ENCODE assay signal across 26 mouse cellular contexts in genomic region chr17:78295979-78296378, GRCm38 (mm10).
DNase-seq lines count a peak whose midpoint lies in the region; ATAC-seq and TF ChIP-seq lines count a peak whose summit lies in the region.
"Had no signal": no experiment of that assay in that cellular context is flagged by ENCODE, and none has a peak within 500 bp of the region (broad histone marks: within the 10 kb centered on the region; RNA-seq: fewer than 3 reads in every experiment).

No protein-coding gene starts in this region.

- H3K9me3 ChIP-seq in kidney, postnatal 0 days (replicated peaks; ENCODE audit: low read length), result no peaks in the 10 kb centered on the region
- H3K9me3 ChIP-seq: embryonic facial prominence, embryonic 13.5 days; embryonic facial prominence, embryonic 15.5 days; forebrain, embryonic 10.5 days; forebrain, embryonic 12.5 days had no signal

- no peak overlapping the region for H3K4me3 ChIP-seq in kidney, postnatal 0 days (replicated peaks; ENCODE audit: low read depth, low read length)
- no peak overlapping the region for H3K4me3 ChIP-seq in C2C12 (ENCODE audit: insufficient read depth, poor library complexity, severe bottlenecking)
- no peak overlapping the region for H3K4me3 ChIP-seq in myocyte
- H3K4me3 ChIP-seq: embryonic facial prominence, embryonic 13.5 days; embryonic facial prominence, embryonic 15.5 days; erythroblast, embryonic 14.5 days; forebrain, embryonic 10.5 days; forebrain, embryonic 12.5 days had no signal

- no peak overlapping the region for H3K4me2 ChIP-seq in kidney, postnatal 0 days (ENCODE audit: low read length)
- no peak overlapping the region for H3K4me2 ChIP-seq in myocyte (ENCODE audit: low read depth)
- H3K4me2 ChIP-seq: embryonic facial prominence, embryonic 13.5 days; embryonic facial prominence, embryonic 15.5 days; forebrain, embryonic 12.5 days had no signal

- H3K79me3 ChIP-seq in C2C12 (ENCODE audit: low read depth), result no peaks in the 10 kb centered on the region

- 57% methylated on average over 7 of the region's 7 CpGs for WGBS in kidney, postnatal 0 days

- no peak overlapping the region for H3K9ac ChIP-seq in kidney, postnatal 0 days (ENCODE audit: low read depth, low read length)
- H3K9ac ChIP-seq: embryonic facial prominence, embryonic 13.5 days; embryonic facial prominence, embryonic 15.5 days; forebrain, embryonic 12.5 days had no signal

- no peaks in the 10 kb centered on the region for H3K4me1 ChIP-seq in kidney, postnatal 0 days (replicated peaks; ENCODE audit: insufficient read depth, low read length)
- H3K4me1 ChIP-seq: forebrain, embryonic 12.5 days had no signal

- no peaks in the 10 kb centered on the region for H3K27me3 ChIP-seq in kidney, postnatal 0 days (ENCODE audit: insufficient read depth, low read length)
- no peaks in the 10 kb centered on the region for H3K27me3 ChIP-seq in C2C12 (ENCODE audit: control insufficient read depth, insufficient read depth, insufficient read length)
- no peaks in the 10 kb centered on the region for H3K27me3 ChIP-seq in myocyte (ENCODE audit: control insufficient read depth, insufficient read depth, insufficient read length)
- H3K27me3 ChIP-seq: embryonic facial prominence, embryonic 13.5 days; embryonic facial prominence, embryonic 15.5 days; forebrain, embryonic 12.5 days; Patski had no signal

- TF ChIP-seq CTCF in kidney, postnatal 0 days (IDR thresholded peaks at IDR 0.05; ENCODE audit: low read depth), result no peak
- no peak for TF ChIP-seq CTCF in C2C12 (IDR thresholded peaks at IDR 0.05; ENCODE audit: control insufficient read depth, insufficient read depth, insufficient read length)

- H3K79me2 ChIP-seq in C2C12 (ENCODE audit: control insufficient read depth, insufficient read depth) (no peaks in the 10 kb centered on the region), myocyte (ENCODE audit: control insufficient read depth, insufficient read depth) (no peaks in the 10 kb centered on the region)

- ATAC-seq in frontal cortex, adult (ENCODE audit: low TSS enrichment), result peak; percentile 27; the same call in 1 of the 2 replicates
- no peak for ATAC-seq in kidney, postnatal 0 days (replicated peaks; ENCODE audit: low FRiP score, low read depth)
- ATAC-seq: activated CD4-positive, CD25-positive, alpha-beta regulatory T cell, adult 4 months; forebrain, embryonic 14.5 days; forebrain, embryonic 16.5 days; Patski had no signal

- no peaks in the 10 kb centered on the region for H3K36me3 ChIP-seq in kidney, postnatal 0 days (ENCODE audit: insufficient read depth, low read length)
- H3K36me3 ChIP-seq in C2C12 (ENCODE audit: control insufficient read depth, insufficient read depth) (peaks cover 3% of the 10 kb centered on the region), myocyte (ENCODE audit: control insufficient read depth, insufficient read depth) (no peaks in the 10 kb centered on the region)
- H3K36me3 ChIP-seq: embryonic facial prominence, embryonic 15.5 days; forebrain, embryonic 10.5 days; forebrain, embryonic 12.5 days had no signal

- no peak overlapping the region for H3K27ac ChIP-seq in kidney, postnatal 0 days
- H3K27ac ChIP-seq: embryonic facial prominence, embryonic 13.5 days; embryonic facial prominence, embryonic 15.5 days; forebrain, embryonic 10.5 days; forebrain, embryonic 12.5 days had no signal

- no peak for TF ChIP-seq POLR2A in myocyte (IDR thresholded peaks at IDR 0.05; ENCODE audit: insufficient read length, low read depth)

- DNase-seq in frontal cortex, postnatal 10 days (ENCODE audit: low spot score in 2 of 2), result no peak
- peak; percentile 33 for DNase-seq in kidney, postnatal 0 days (ENCODE audit: low spot score)
- DNase-seq in kidney, adult 18-20 months, result no peak
- no peak for DNase-seq in embryo, embryonic 9.5 days (ENCODE audit: extremely low spot score)
- DNase-seq in cerebellum, postnatal 36 days, result no peak
- DNase-seq: adrenal gland, adult 8-10 months; adrenal gland, postnatal 14 days; adrenal gland, postnatal 36 days; B cell, adult 2 months; cerebellum, adult 11 months; cerebellum, adult 18-20 months; cerebellum, adult 8-10 months; cerebellum, adult 9-11 months; cerebellum, postnatal 14 days had no signal

- H3ac ChIP-seq in C2C12 (ENCODE audit: control insufficient read depth, insufficient read length, low read depth), result no peak overlapping the region
- no peak overlapping the region for H3ac ChIP-seq in myocyte (ENCODE audit: control insufficient read depth, insufficient read length)

TF ChIP-seq in C2C12, 6 proteins besides CTCF, POLR2A, EP300 and RAD21:
- no peak for TF ChIP-seq MYOG (IDR thresholded peaks at IDR 0.05; ENCODE audit: control insufficient read depth, extremely low read depth, insufficient read length)
- peak; percentile 63 for TF ChIP-seq CEBPB (IDR thresholded peaks at IDR 0.05; ENCODE audit: low read depth)
- no peak for TF ChIP-seq USF1 (IDR thresholded peaks at IDR 0.05; ENCODE audit: low read depth)
- TF ChIP-seq FOSL1 (IDR thresholded peaks at IDR 0.05; ENCODE audit: insufficient read depth, low read length, poor library complexity, severe bottlenecking), result no peak
TF ChIP-seq in C2C12: peak in this region for 1.

TF ChIP-seq in myocyte, 11 proteins besides CTCF, POLR2A, EP300 and RAD21:
- TF ChIP-seq MYOD1 (IDR thresholded peaks at IDR 0.05; ENCODE audit: control insufficient read depth in 1 of 3, insufficient read length in 2 of 3, low read depth in 2 of 3), result no peak
- no peak for TF ChIP-seq MAX (IDR thresholded peaks at IDR 0.05; ENCODE audit: low read depth)
- 0 out of 2 replicates have a peak, but pooled peaks have one; percentile 31 for TF ChIP-seq CEBPB (IDR thresholded peaks at IDR 0.05; ENCODE audit: insufficient read depth, poor library complexity, severe bottlenecking)
